Mouse (Mus musculus) liver, embryonic 13.5 days (tissue): ENCODE results near the gene 3300002I08Rik. TPM values are rescaled to one million over a fixed set of nuclear protein-coding genes. Genes with fewer than 3 reads are reported as not detected.

Experiments used
- ATAC-seq: fragments of 200-750 bp; cut with Nextera tagmentation; 2 replicates; pipeline ENCODE4 v1.8.0; 2017; ENCODE audit warnings: low read depth, mild to moderate bottlenecking, moderate number of reproducible peaks, moderate library complexity
- DNase-seq: peaks from one replicate; pipeline ENCODE4 v3.0.0; 2022
- H3K27ac ChIP-seq: fragments of 300-500 bp; sonication (generic); 2 replicates; pipeline ENCODE4 v1.5.1; 2015; ENCODE audit warnings: moderate library complexity, mild to moderate bottlenecking, inconsistent platforms
- H3K27me3 ChIP-seq: fragments of 300-500 bp; sonication (generic); 2 replicates; pipeline ENCODE4 v1.6.1; 2015; ENCODE audit warnings: mild to moderate bottlenecking, inconsistent platforms
- H3K36me3 ChIP-seq: fragments of 300-500 bp; sonication (generic); 2 replicates; pipeline ENCODE4 v1.6.1; 2015; ENCODE audit warnings: mild to moderate bottlenecking, inconsistent platforms
- H3K4me1 ChIP-seq: fragments of 300-500 bp; sonication (generic); replicated peaks from 2 replicates; pipeline ENCODE4 v1.6.1; 2015; ENCODE audit warnings: inconsistent platforms
- H3K4me2 ChIP-seq: fragments of 300-500 bp; sonication (generic); 2 replicates; pipeline ENCODE4 v1.6.1; 2015; ENCODE audit warnings: inconsistent platforms, mild to moderate bottlenecking, moderate library complexity
- H3K4me3 ChIP-seq: fragments of 300-500 bp; sonication (generic); replicated peaks from 2 replicates; pipeline ENCODE4 v1.5.1; 2015; ENCODE audit warnings: mild to moderate bottlenecking, inconsistent platforms
- H3K9ac ChIP-seq: fragments of 300-500 bp; sonication (generic); 2 replicates; pipeline ENCODE4 v1.6.1; 2015; ENCODE audit warnings: mild to moderate bottlenecking, inconsistent platforms
- H3K9me3 ChIP-seq: fragments of 300-500 bp; sonication (generic); replicated peaks from 2 replicates; pipeline ENCODE4 v1.6.1; 2016; ENCODE audit warnings: inconsistent platforms
- WGBS: fragments of 180-500 bp; shearing (Covaris S2); methylation state at CpG from one replicate; pipeline ENCODE4 v1.1.7; 2015; ENCODE audit not compliant: insufficient replicate concordance; 5-methylcytosine and 5-hydroxymethylcytosine counted together
- polyA plus RNA-seq: library from polyadenylated mRNA; unstranded; fragments of >200 nt; fragmentation: Nextera tagmentation; extraction: Ambion mirVana; gene quantifications from 2 replicates; pipeline ENCODE4 v1.2.1, GENCODE M21; 2015

The 3300002I08Rik gene
- polyA plus RNA-seq, 1 experiment from 2014 or later: 0.98 TPM

DNA sequence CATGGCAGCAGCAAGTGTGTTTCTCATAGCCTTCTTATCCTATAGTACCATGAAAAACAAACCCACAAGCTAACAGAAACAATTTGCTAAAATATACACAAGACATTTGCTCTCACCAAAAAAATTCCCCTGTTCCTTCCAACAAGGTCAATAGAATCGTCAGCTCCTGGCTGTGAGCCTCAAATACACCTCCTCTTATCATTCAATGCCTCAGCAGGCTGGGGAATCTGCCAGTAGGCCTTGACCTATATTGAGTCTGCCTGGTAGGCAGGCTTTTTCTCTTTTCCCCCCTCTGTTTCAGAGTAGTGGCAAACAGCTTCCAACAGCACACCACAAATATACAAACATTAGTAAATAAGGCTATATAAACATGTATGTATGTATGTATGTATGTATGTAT is 63.5 kb downstream of the 3300002I08Rik start:
- WGBS: 45% methylated on average over 1 of the region's 1 CpGs

GRCm38 (mm10) chr2:150293669-150294068 is 68.9 kb downstream of the 3300002I08Rik start:
- WGBS: 57% methylated on average over 6 of the region's 6 CpGs
- H3K9me3 ChIP-seq: no peaks in the 10 kb centered on the region
- ATAC-seq (no peak), DNase-seq (no peak)
- no peaks in the 10 kb centered on the region for H3K27me3 ChIP-seq
- H3K4me1 ChIP-seq: no peaks in the 10 kb centered on the region
- no peaks in the 10 kb centered on the region for H3K36me3 ChIP-seq
- no peak overlapping the region for H3K9ac ChIP-seq
- H3K4me2 ChIP-seq: no peak overlapping the region
- no peak overlapping the region for H3K27ac ChIP-seq
- H3K4me3 ChIP-seq: no peak overlapping the region

More for the DNA sequence above, 63.5 kb downstream of the 3300002I08Rik start:
- no peaks in the 10 kb centered on the region for H3K36me3 ChIP-seq
- no peak for ATAC-seq
- no peak overlapping the region for H3K9ac ChIP-seq
- no peaks in the 10 kb centered on the region for H3K9me3 ChIP-seq
- no peak for DNase-seq
- no peak overlapping the region for H3K27ac ChIP-seq
- no peaks in the 10 kb centered on the region for H3K27me3 ChIP-seq
- no peak overlapping the region for H3K4me2 ChIP-seq
- no peak overlapping the region for H3K4me3 ChIP-seq
- no peaks in the 10 kb centered on the region for H3K4me1 ChIP-seq

Other genes starting within 250 kb of the 3300002I08Rik start
- 3.7 and 4.0 TPM in 2 replicates for gene Zfp120, start 226.1 kb downstream of the 3300002I08Rik start, polyA plus RNA-seq
- not detected in 2 replicates for gene Gm10770, start 183.1 kb downstream of the 3300002I08Rik start, polyA plus RNA-seq
- gene Gm14139, start 181.0 kb downstream of the 3300002I08Rik start, polyA plus RNA-seq: 0.10 TPM in 1 of 2 replicates, not detected in the other
- gene Zfp937, start 144.7 kb downstream of the 3300002I08Rik start, polyA plus RNA-seq: 1.3 and 1.6 TPM in 2 replicates
- gene Gm21994, start 107.2 kb downstream of the 3300002I08Rik start, polyA plus RNA-seq: 1.7 and 1.8 TPM in 2 replicates
- not detected in 2 replicates for gene Gm14124, start 105.2 kb downstream of the 3300002I08Rik start, polyA plus RNA-seq
- 1.2 and 1.3 TPM in 2 replicates for gene Gm10130, start 39.1 kb downstream of the 3300002I08Rik start, polyA plus RNA-seq
- 0.98 and 1.5 TPM in 2 replicates for gene Zfp442, start 88.7 kb upstream of the 3300002I08Rik start, polyA plus RNA-seq
- 0.05 and 0.16 TPM in 2 replicates for gene Zfp345, start 122.3 kb upstream of the 3300002I08Rik start, polyA plus RNA-seq
- 6.1 and 6.2 TPM in 2 replicates for gene Cst7, start 207.7 kb upstream of the 3300002I08Rik start, polyA plus RNA-seq
- gene Apmap, start 245.8 kb upstream of the 3300002I08Rik start, polyA plus RNA-seq: 26.2 and 28.7 TPM in 2 replicates